Mouse (Mus musculus): Measurements from ENCODE around the gene Rnf138rt1. TPM values are rescaled to one million over a fixed set of nuclear protein-coding genes. Genes with fewer than 3 reads are reported as not detected.
A peak's percentile ranks its signal among the peaks of the same experiment; 100 is the strongest.

The Rnf138rt1 gene
- total and polyA plus RNA-seq, 2 experiments from 2014 or later = 4.0 to 6.4 TPM

DNA sequence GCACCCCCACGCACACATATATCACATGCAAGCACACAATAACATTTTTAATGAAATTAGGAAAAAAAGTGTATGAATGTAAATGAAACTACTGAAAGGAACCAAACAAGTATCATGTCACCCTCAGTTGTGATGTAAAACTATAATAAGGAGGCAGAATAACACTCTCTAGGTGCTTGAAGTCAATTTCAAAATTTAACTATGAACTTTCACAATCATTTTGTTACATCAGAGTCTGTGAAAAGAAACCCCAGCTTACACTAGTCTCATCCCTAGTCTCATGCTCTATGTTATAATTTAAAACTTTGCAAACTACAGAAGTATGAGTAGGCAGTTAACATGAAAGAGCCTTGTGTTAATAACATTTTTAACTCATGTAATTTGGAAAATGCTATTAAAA lies 27.0 kb downstream of the Rnf138rt1 start:
- no peak for ATAC-seq
- H3K4me3 ChIP-seq (ENCODE audit: low read length) = no peak overlapping the region
- 96% methylated on average over 1 of the region's 1 CpGs for WGBS

DNA sequence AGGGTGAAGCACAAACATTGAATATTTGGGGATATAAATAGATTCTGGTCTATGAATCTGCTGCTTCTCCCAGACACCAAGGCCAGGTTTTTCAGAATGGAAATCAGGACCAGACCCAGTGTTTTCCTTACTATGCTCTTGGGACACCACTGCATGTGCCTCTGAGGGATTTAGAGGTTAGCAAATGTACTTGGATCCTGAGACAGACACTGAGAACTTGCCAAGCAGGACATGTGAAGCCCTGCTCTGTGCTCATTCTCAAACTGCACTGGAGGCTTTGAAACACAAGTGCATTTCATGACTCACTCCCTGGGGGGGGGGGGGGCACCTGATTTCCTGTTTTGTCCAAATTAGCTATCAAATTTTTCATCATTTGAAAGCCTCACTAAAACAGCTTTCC lies 37.5 kb downstream of the Rnf138rt1 start:
- no peak overlapping the region for H3K27ac ChIP-seq

More for the DNA sequence above, 27.0 kb downstream of the Rnf138rt1 start:
- Histone ChIP-seq H3K36me3 (ENCODE audit: insufficient read depth, low read length) (no peaks in the 10 kb centered on the region), H3K9ac (replicated peaks; ENCODE audit: low read length) (no peak overlapping the region), H3K4me2 (ENCODE audit: low read depth, low read length) (no peak overlapping the region), H3K27me3 (ENCODE audit: insufficient read depth, low read length) (no peaks in the 10 kb centered on the region; the same call in 1 of the 2 replicates), H3K27ac (no peak overlapping the region), H3K4me1 (ENCODE audit: insufficient read depth, low read length) (no peaks in the 10 kb centered on the region), H3K9me3 (ENCODE audit: low read length) (no peaks in the 10 kb centered on the region)
- no peak for DNase-seq (ENCODE audit: low spot score)
- no peak for TF ChIP-seq CTCF (IDR thresholded peaks at IDR 0.05; ENCODE audit: low read depth)

GRCm38 (mm10) chrX:163722785-163723577 lies 38.1 kb downstream of the Rnf138rt1 start:
- no peaks in the 10 kb centered on the region for H3K27me3 ChIP-seq (ENCODE audit: insufficient read depth, low read length)
- H3K9me3 ChIP-seq (ENCODE audit: low read length) = no peaks in the 10 kb centered on the region
- H3K4me2 ChIP-seq (ENCODE audit: low read depth, low read length) = peak overlapping the region; percentile 21; the same call in 1 of the 2 replicates
- H3K9ac ChIP-seq (replicated peaks; ENCODE audit: low read length) = no peak overlapping the region
- DNase-seq (ENCODE audit: low spot score) (peak; percentile 1), ATAC-seq (0 out of 2 replicates have a peak, but pooled peaks have one; percentile 56)
- 32% methylated on average over 12 of the region's 12 CpGs for WGBS
- H3K4me3 ChIP-seq (ENCODE audit: low read length) = no peak overlapping the region
- no peak for TF ChIP-seq CTCF (IDR thresholded peaks at IDR 0.05; ENCODE audit: low read depth)
- H3K27ac ChIP-seq = no peak overlapping the region
- no peaks in the 10 kb centered on the region for H3K4me1 ChIP-seq (ENCODE audit: insufficient read depth, low read length)
- no peaks in the 10 kb centered on the region for H3K36me3 ChIP-seq (ENCODE audit: insufficient read depth, low read length)

More for the DNA sequence above, 37.5 kb downstream of the Rnf138rt1 start:
- no peaks in the 10 kb centered on the region for H3K4me1 ChIP-seq (ENCODE audit: insufficient read depth, low read length)
- no peaks in the 10 kb centered on the region for H3K36me3 ChIP-seq (ENCODE audit: insufficient read depth, low read length)
- no peaks in the 10 kb centered on the region for H3K27me3 ChIP-seq (ENCODE audit: insufficient read depth, low read length)
- ATAC-seq (no peak), DNase-seq (ENCODE audit: low spot score) (peak; percentile 1)
- H3K9ac ChIP-seq (replicated peaks; ENCODE audit: low read length) = no peak overlapping the region
- no peaks in the 10 kb centered on the region for H3K9me3 ChIP-seq (ENCODE audit: low read length)
- H3K4me2 ChIP-seq (ENCODE audit: low read depth, low read length) = no peak overlapping the region
- no peak for TF ChIP-seq CTCF (IDR thresholded peaks at IDR 0.05; ENCODE audit: low read depth)
- H3K4me3 ChIP-seq (ENCODE audit: low read length) = no peak overlapping the region

GRCm38 (mm10) chrX:163720597-163720996 lies 40.5 kb downstream of the Rnf138rt1 start:
- no peak overlapping the region for H3K4me3 ChIP-seq (ENCODE audit: low read length)
- DNase-seq (ENCODE audit: low spot score) (no peak), ATAC-seq (no peak)
- no peaks in the 10 kb centered on the region for H3K36me3 ChIP-seq (ENCODE audit: insufficient read depth, low read length)
- no peak overlapping the region for H3K9ac ChIP-seq (replicated peaks; ENCODE audit: low read length)
- no peak for TF ChIP-seq CTCF (IDR thresholded peaks at IDR 0.05; ENCODE audit: low read depth)
- no peaks in the 10 kb centered on the region for H3K9me3 ChIP-seq (ENCODE audit: low read length)
- no peak overlapping the region for H3K4me2 ChIP-seq (ENCODE audit: low read depth, low read length)
- H3K27me3 ChIP-seq (ENCODE audit: insufficient read depth, low read length) = no peaks in the 10 kb centered on the region
- WGBS = 72% methylated on average over 2 of the region's 2 CpGs
- H3K4me1 ChIP-seq (ENCODE audit: insufficient read depth, low read length) = no peaks in the 10 kb centered on the region
- H3K27ac ChIP-seq = no peak overlapping the region

Other genes with a start within 250 kb of the Rnf138rt1 start
- gene Grpr, start 211.7 kb downstream of the Rnf138rt1 start, total RNA-seq (2014; rRNA removed) = 2.2 and 3.3 TPM in 2 replicates
- gene Grpr, start 211.7 kb downstream of the Rnf138rt1 start, polyA plus RNA-seq (2015; fragmentation: Nextera tagmentation; extraction: Ambion mirVana) = 2.2 and 2.7 TPM in 2 replicates
- 45.7 and 58.4 TPM in 2 replicates for gene Ap1s2, start 147.7 kb upstream of the Rnf138rt1 start, total RNA-seq (2014; rRNA removed)
- gene Ap1s2, start 147.7 kb upstream of the Rnf138rt1 start, polyA plus RNA-seq (2015; fragmentation: Nextera tagmentation; extraction: Ambion mirVana) = 124 and 125 TPM in 2 replicates
- gene Zrsr2, start 197.3 kb upstream of the Rnf138rt1 start, total RNA-seq (2014; rRNA removed) = 10.5 and 15.0 TPM in 2 replicates
- gene Zrsr2, start 197.3 kb upstream of the Rnf138rt1 start, polyA plus RNA-seq (2015; fragmentation: Nextera tagmentation; extraction: Ambion mirVana) = 87.9 and 99.3 TPM in 2 replicates